Mouse (Mus musculus): Measurements from ENCODE around the gene Tctex1d4. TPM values are rescaled to one million over a fixed set of nuclear protein-coding genes. Genes with fewer than 3 reads are reported as not detected.

Tctex1d4 gene
- polyA plus RNA-seq, 2 experiments from 2014 or later, result 3.2 to 6.2 TPM

DNA sequence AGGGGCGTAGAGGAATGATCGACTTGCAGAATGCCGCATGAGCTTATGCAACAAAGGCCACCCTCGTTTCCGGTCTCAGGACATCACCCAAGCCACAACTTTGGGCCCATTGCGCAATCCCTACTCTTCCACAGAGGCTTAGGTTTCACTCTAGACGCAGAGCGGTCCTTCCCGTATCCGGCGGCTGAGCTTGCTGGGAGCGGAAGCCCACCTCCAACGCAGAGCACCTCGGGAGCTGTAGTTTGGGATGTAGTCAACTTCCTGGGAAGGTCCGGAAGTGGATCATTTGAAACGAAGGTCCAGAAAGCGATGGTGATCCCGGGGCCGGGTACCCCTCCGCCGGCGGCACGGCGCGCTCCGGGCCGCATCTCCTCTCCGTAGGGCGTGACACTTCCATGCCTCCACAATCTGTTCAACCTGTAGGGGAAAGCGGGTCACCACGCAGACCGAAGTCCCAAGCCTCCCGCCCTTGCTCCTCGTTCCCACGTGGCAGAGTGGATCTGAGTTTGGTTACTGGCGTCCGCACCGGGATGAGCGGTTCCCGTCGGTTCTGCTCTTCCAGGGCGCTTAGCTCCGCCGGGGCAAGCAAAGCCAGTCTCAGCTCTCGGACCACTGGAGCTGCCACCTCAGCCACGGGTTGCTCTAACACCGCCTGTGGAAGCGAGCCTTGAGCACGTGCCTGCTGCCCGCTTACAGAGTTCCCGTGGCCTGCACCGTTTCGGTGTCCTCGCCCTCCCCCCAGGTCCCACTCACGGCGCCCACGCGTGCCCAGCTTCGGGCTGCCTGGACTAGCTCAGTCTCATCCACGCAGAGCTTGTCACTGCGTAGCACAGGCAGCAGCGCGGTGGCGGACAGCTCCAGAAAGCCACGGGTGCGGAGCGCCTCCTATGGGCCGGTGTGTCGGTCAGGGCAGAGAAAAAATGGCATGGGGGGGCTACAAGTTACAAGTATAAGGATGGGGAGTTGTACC is 5.9 kb upstream of the Tctex1d4 start:
- peak; percentile 64 for ATAC-seq

DNA sequence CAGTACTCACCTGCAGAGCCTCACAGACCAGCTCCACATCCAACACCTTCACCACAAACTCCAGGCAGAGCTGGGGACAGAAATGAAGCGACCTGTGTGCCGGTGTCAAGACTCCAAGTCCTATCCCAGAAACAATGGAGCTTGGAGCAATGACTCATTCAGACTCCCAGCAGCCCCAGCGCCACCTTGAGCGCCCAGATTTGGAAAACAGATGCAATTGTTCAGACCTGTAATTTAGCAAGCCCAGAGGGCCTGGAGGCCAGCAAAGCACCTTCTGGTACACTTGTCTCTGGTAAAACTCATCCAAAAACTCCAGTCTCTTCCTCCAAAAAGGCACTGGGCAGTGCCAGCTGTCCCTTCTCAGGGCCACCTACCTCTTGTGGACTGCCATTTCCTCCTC is 4.4 kb upstream of the Tctex1d4 start:
- ATAC-seq, result no peak

GRCm38 (mm10) chr4:117123546-117124217 is 2.9 kb upstream of the Tctex1d4 start:
- ATAC-seq, result peak; percentile 0

GRCm38 (mm10) chr4:117124218-117124517 is 2.4 kb upstream of the Tctex1d4 start:
- no peak for ATAC-seq

DNA sequence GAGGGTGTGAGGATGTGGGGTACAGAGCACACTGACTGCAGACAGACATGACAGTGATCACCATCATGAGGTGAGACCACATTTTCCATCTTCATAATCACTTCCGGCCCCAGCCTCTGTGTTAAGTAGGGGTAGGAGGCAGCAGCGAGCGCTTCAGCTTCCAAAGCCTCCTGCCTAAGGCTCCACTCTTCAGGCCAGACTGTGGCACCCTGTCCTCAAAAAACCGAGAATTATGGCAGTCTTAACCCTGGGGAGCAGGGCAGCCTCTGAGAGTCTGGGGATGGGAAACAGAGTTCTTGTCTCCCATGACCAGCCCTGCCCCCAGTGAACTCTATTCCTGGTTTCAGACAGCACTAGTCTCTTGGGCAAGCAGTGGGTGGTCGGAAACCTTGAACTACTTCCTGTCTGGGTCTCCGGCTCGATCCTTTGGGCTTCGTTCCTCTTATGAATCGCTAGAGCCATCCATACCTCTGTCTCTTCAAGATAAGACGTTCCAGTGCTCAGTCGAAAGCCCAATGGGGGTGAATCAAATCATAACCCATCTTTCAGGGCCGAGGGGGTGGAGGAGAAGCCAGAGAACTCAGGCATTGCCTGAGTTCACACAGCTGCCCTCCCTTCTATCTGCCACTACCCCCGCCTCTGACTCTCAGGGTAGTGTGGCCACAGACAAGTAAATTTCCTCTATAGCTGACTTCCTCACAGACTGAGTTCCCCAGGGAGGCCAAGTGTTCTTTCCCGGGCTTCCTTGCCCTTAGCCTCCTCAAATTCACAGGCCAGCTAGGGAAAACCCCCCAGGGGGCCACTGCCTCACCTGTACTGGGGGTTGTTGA is 1.9 kb upstream of the Tctex1d4 start:
- ATAC-seq, result peak; percentile 73

- no peak for ATAC-seq
Observed at GRCm38 (mm10) chr4:117125348-117125909, 1.2 kb upstream of the Tctex1d4 start, which contains the start of gene Btbd19. Gene Btbd19, minus strand, starts transcription at chr4:117125725.

DNA sequence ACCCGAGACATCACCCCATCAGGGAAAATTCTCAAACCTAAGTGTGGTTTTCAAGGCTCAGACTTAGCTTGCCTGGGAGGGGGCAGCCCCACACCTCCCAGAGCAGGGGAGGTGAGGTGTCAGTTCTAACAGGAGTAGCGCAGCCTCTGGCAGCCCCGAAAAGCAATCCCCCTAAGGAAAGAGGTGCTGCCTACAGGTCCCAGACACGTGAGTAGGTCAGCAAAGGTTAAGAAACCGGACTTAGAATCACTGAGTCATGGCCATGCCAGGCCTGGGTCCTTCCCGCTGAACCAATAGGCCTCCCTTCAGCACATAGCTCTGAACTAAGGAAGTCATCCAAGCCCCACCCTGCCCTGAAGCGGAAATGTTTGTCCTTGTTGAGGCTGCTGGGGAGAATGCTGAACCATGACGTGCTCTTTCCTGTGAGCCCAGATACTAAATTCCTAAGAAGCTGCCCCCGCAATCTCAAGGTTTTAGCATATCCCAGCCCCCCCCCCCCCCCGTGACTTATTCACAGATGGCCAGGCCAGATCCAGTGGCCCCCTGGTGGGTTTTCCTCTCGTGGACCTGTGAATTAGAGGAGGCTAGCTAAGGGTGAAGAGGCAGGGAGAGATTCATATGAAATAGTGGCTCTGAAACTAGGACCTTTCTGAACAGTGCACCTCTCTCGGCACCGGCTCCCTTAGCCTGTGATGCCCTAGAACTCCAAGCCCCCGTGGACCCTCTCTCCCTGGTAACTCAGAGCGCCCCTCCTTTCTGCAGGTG is 502 bp upstream of the Tctex1d4 start:
- peak; percentile 62 for ATAC-seq

- ATAC-seq, result no peak
Observed at GRCm38 (mm10) chr4:117127991-117128686, 1.5 kb downstream of the Tctex1d4 start.

GRCm38 (mm10) chr4:117130790-117131189 is 4.2 kb downstream of the Tctex1d4 start:
- no peak for ATAC-seq

GRCm38 (mm10) chr4:117131198-117131597 is 4.6 kb downstream of the Tctex1d4 start:
- no peak for ATAC-seq

GRCm38 (mm10) chr4:117131890-117132793 is 5.5 kb downstream of the Tctex1d4 start:
- no peak for ATAC-seq

- ATAC-seq, result no peak
Observed at GRCm38 (mm10) chr4:117132794-117133143, 6.2 kb downstream of the Tctex1d4 start.

GRCm38 (mm10) chr4:117133366-117133796 is 6.8 kb downstream of the Tctex1d4 start:
- peak; percentile 10 for ATAC-seq

DNA sequence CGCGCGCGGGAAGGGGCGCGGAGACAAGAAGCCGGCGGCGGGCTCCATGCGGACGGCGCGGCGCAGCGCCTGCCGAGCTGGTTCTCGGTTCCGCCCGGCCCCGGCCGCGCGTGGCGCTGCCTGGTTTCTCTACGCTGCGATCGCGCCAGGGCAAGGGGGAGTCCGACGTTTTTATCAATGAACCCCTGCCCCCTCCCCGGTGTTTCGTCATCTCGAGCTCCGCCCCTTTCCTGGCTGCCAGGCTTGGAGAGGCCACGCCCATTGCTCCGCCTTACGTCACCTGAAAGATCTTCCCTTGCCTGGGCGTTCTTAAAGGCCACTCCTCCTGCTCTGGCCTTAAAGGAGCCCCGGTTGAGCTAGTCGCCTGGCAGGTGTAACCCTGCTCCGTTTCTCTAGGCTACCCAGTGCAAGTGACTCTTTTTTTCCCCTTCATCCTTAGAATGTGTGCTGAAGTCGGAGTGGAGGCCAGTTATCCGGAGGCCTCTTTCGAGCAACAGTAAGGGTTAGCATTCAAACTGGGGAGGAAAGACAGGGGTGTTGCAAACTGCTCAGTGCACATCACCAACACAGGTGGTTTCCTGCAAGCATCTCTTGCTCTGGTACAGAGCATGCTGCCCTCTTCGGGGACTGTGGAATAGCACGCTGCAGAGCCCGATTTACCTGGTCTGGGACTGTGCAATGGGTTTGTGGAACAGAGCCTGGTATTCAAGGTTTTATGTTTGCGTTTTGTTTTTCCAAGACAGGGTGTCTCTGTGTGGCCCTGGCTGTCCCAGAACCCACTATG is 7.4 kb downstream of the Tctex1d4 start, which contains the start of gene Plk3:
Gene Plk3, minus strand, starts transcription at position 147 of the 784 bp plus-strand sequence.
- peak; percentile 91 for ATAC-seq

DNA sequence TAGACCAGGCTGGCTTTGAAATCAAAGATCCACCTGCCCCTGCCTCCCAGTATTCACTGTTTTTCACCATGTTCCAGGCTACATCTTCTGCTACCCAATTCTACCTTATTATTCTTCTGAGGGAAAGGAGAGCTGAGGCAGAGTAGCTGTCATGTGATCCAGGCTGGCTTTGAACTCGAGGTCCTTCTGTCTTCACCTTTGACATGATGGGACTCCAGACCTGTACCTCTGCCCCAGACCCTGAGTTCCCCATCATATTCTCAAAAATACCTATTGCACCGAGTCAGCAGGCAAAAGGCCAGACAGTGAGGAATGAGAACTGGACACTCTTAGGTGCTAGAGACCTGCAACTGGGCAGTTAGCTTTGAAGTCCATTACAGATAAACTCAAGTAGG is 8.0 kb downstream of the Tctex1d4 start:
- no peak for ATAC-seq

- no peak for ATAC-seq
Observed at GRCm38 (mm10) chr4:117136034-117136433, 9.4 kb downstream of the Tctex1d4 start.

GRCm38 (mm10) chr4:117138295-117139216 is 12.0 kb downstream of the Tctex1d4 start:
- no peak for ATAC-seq

GRCm38 (mm10) chr4:117139217-117139612 is 12.6 kb downstream of the Tctex1d4 start:
- peak; percentile 87 for ATAC-seq
